25 mouse cellular contexts compared by ENCODE assay signal in genomic region chr12:102929764-102930163, GRCm38 (mm10). TPM values are rescaled to one million over a fixed set of nuclear protein-coding genes. Genes with fewer than 3 reads are reported as not detected.
DNase-seq lines count a peak whose midpoint lies in the region; ATAC-seq and TF ChIP-seq lines count a peak whose summit lies in the region.
"Had no signal": no experiment of that assay in that cellular context is flagged by ENCODE, and none has a peak within 500 bp of the region (broad histone marks: within the 10 kb centered on the region; RNA-seq: fewer than 3 reads in every experiment).

No protein-coding gene starts in this region.

- H3K27me3 ChIP-seq in kidney, adult 2 months (replicated peaks; ENCODE audit: control insufficient read depth, insufficient read depth, low read length): no peaks in the 10 kb centered on the region
- no peaks in the 10 kb centered on the region for H3K27me3 ChIP-seq in kidney, embryonic 14.5 days (ENCODE audit: control insufficient read depth, insufficient read depth, low read length)
- H3K27me3 ChIP-seq in midbrain, embryonic 11.5 days (ENCODE audit: control insufficient read depth, insufficient read depth, low read length): no peaks in the 10 kb centered on the region
- no peaks in the 10 kb centered on the region for H3K27me3 ChIP-seq in midbrain, postnatal 0 days (ENCODE audit: insufficient read depth, low read length)
- H3K27me3 ChIP-seq: embryonic facial prominence, embryonic 12.5 days; forebrain, embryonic 15.5 days; hindbrain, embryonic 12.5 days had no signal

- no peaks in the 10 kb centered on the region for H3K4me1 ChIP-seq in kidney, adult 2 months (ENCODE audit: control insufficient read depth, insufficient read depth, low read length)
- H3K4me1 ChIP-seq in kidney, embryonic 14.5 days (ENCODE audit: control insufficient read depth, insufficient read depth, low read length): no peaks in the 10 kb centered on the region
- no peaks in the 10 kb centered on the region for H3K4me1 ChIP-seq in midbrain, embryonic 11.5 days (ENCODE audit: control insufficient read depth, insufficient read depth, low read length)
- no peaks in the 10 kb centered on the region for H3K4me1 ChIP-seq in midbrain, postnatal 0 days (ENCODE audit: insufficient read depth, low read length)
- H3K4me1 ChIP-seq: embryonic facial prominence, embryonic 12.5 days; forebrain, embryonic 15.5 days; heart, embryonic 10.5 days; hindbrain, embryonic 12.5 days had no signal

- H3K4me2 ChIP-seq in kidney, embryonic 14.5 days (replicated peaks; ENCODE audit: low read depth, low read length): no peak overlapping the region
- no peak overlapping the region for H3K4me2 ChIP-seq in midbrain, embryonic 11.5 days
- no peak overlapping the region for H3K4me2 ChIP-seq in midbrain, postnatal 0 days (ENCODE audit: low read depth, low read length, poor library complexity, severe bottlenecking)
- H3K4me2 ChIP-seq: embryonic facial prominence, embryonic 12.5 days; forebrain, embryonic 15.5 days; hindbrain, embryonic 12.5 days had no signal

- no peak overlapping the region for H3K4me3 ChIP-seq in kidney, adult 2 months (ENCODE audit: insufficient read depth, low read depth, low read length)
- H3K4me3 ChIP-seq in kidney, embryonic 14.5 days (ENCODE audit: low read length): no peak overlapping the region
- no peak overlapping the region for H3K4me3 ChIP-seq in midbrain, embryonic 11.5 days (ENCODE audit: low read depth, low read length)
- H3K4me3 ChIP-seq in midbrain, postnatal 0 days (ENCODE audit: low read depth, low read length): no peak overlapping the region
- H3K4me3 ChIP-seq: embryonic facial prominence, embryonic 12.5 days; forebrain, embryonic 15.5 days; heart, embryonic 10.5 days; hindbrain, embryonic 12.5 days had no signal

- DNase-seq in kidney, adult 2 months: peak; percentile 47
- DNase-seq in midbrain, embryonic 11.5 days (ENCODE audit: low spot score, missing footprints): peak; percentile 23
- DNase-seq in midbrain, postnatal 0 days (ENCODE audit: low spot score): no peak
- DNase-seq in kidney, postnatal 25 days: peak; percentile 34 to 42
- DNase-seq in adrenal gland, postnatal 4 days (ENCODE audit: low spot score in 2 of 2): no peak
- no peak for DNase-seq in natural killer cell, adult 2 months (ENCODE audit: low spot score in 2 of 2)
- DNase-seq: adrenal gland, adult 8-10 months; adrenal gland, postnatal 36 days; cerebellum, adult 11 months; cerebellum, adult 8-10 months; cerebellum, postnatal 14 days; gastrocnemius, postnatal 36 days; heart, adult 11 months; heart, postnatal 10 days; heart, postnatal 4 days had no signal

- TF ChIP-seq POLR2A in kidney, adult 2 months (IDR thresholded peaks at IDR 0.05; ENCODE audit: low read depth, low read length): no peak

- no peak for TF ChIP-seq CTCF in kidney, adult 2 months (conservative IDR thresholded peaks at IDR 0.05; ENCODE audit: insufficient read depth, insufficient read length, low read depth, low read length)
- TF ChIP-seq CTCF in midbrain, postnatal 0 days (IDR thresholded peaks at IDR 0.05): no peak

- no peak overlapping the region for H3K27ac ChIP-seq in kidney, adult 2 months (ENCODE audit: insufficient read depth, low read depth, low read length)
- H3K27ac ChIP-seq in kidney, embryonic 14.5 days (ENCODE audit: low read depth, low read length): no peak overlapping the region
- no peak overlapping the region for H3K27ac ChIP-seq in midbrain, embryonic 11.5 days (ENCODE audit: low read depth, low read length)
- no peak overlapping the region for H3K27ac ChIP-seq in midbrain, postnatal 0 days (ENCODE audit: low read depth, low read length)
- H3K27ac ChIP-seq: embryonic facial prominence, embryonic 12.5 days; forebrain, embryonic 15.5 days; heart, embryonic 10.5 days; hindbrain, embryonic 12.5 days had no signal

- ATAC-seq in kidney, embryonic 14.5 days (ENCODE audit: low FRiP score, low TSS enrichment): no peak
- ATAC-seq in midbrain, embryonic 11.5 days (ENCODE audit: low FRiP score): no peak
- no peak for ATAC-seq in midbrain, postnatal 0 days (ENCODE audit: low FRiP score)
- ATAC-seq: forebrain, embryonic 15.5 days had no signal

- H3K36me3 ChIP-seq in kidney, adult 2 months (ENCODE audit: control insufficient read depth, insufficient read depth, low read length): no peaks in the 10 kb centered on the region
- H3K36me3 ChIP-seq in kidney, embryonic 14.5 days (ENCODE audit: control insufficient read depth, insufficient read depth, low read length): no peaks in the 10 kb centered on the region
- no peaks in the 10 kb centered on the region for H3K36me3 ChIP-seq in midbrain, embryonic 11.5 days (ENCODE audit: control insufficient read depth, insufficient read depth, low read length)
- H3K36me3 ChIP-seq in midbrain, postnatal 0 days (ENCODE audit: insufficient read depth, low read length): no peaks in the 10 kb centered on the region
- H3K36me3 ChIP-seq: embryonic facial prominence, embryonic 12.5 days; forebrain, embryonic 15.5 days; heart, embryonic 10.5 days; hindbrain, embryonic 12.5 days had no signal

- H3K9me3 ChIP-seq in kidney, embryonic 14.5 days (ENCODE audit: control insufficient read depth, low read length): no peaks in the 10 kb centered on the region
- H3K9me3 ChIP-seq in midbrain, embryonic 11.5 days (ENCODE audit: control insufficient read depth, low read length): no peaks in the 10 kb centered on the region
- no peaks in the 10 kb centered on the region for H3K9me3 ChIP-seq in midbrain, postnatal 0 days (ENCODE audit: low read length)
- H3K9me3 ChIP-seq: embryonic facial prominence, embryonic 12.5 days; forebrain, embryonic 15.5 days; heart, embryonic 10.5 days; hindbrain, embryonic 12.5 days had no signal

- 36% methylated on average over 4 of the region's 4 CpGs for WGBS in kidney, adult 2 months
- 65% methylated on average over 4 of the region's 4 CpGs for WGBS in kidney, embryonic 14.5 days
- WGBS in midbrain, embryonic 11.5 days: 86% methylated on average over 4 of the region's 4 CpGs
- WGBS in midbrain, postnatal 0 days: 78% methylated on average over 4 of the region's 4 CpGs

- no peak overlapping the region for H3K9ac ChIP-seq in kidney, embryonic 14.5 days (ENCODE audit: low read depth, low read length)
- H3K9ac ChIP-seq in midbrain, embryonic 11.5 days (ENCODE audit: low read length): no peak overlapping the region
- no peak overlapping the region for H3K9ac ChIP-seq in midbrain, postnatal 0 days (replicated peaks; ENCODE audit: low read length, poor library complexity, severe bottlenecking)
- H3K9ac ChIP-seq: embryonic facial prominence, embryonic 12.5 days; forebrain, embryonic 15.5 days; hindbrain, embryonic 12.5 days had no signal

RNA-seq across cellular contexts. Expression of gene Unc79, which starts 18.9 kb away (rescaled TPM):
- polyA plus RNA-seq in kidney, adult 2 months (2012; rRNA removed): 0.03 and 0.13 TPM in 2 replicates
- 0.14 and 0.16 TPM in 2 replicates for polyA plus RNA-seq in kidney, embryonic 14.5 days (2014; fragmentation: Nextera tagmentation; extraction: Ambion mirVana)
- polyA plus RNA-seq in midbrain, embryonic 11.5 days (2014; fragmentation: Nextera tagmentation; extraction: Ambion mirVana): 2.6 and 2.9 TPM in 2 replicates
- 39.5 and 44.5 TPM in 2 replicates for total RNA-seq in midbrain, postnatal 0 days (2014; rRNA removed)
- 4.5 and 6.7 TPM in 2 replicates for polyA plus RNA-seq in midbrain, postnatal 0 days (2015; fragmentation: Nextera tagmentation; extraction: Ambion mirVana)
- total RNA-seq in adrenal gland, postnatal 4 days (2021): 1 to 10 TPM; 8.2 to 8.7 TPM

RNA-seq across cellular contexts. Expression of gene Cox8c, which starts 30.6 kb away (rescaled TPM):
- not detected in 2 replicates for polyA plus RNA-seq in kidney, adult 2 months (2012; rRNA removed)
- polyA plus RNA-seq in kidney, embryonic 14.5 days (2014; fragmentation: Nextera tagmentation; extraction: Ambion mirVana): not detected in 2 replicates
- polyA plus RNA-seq in midbrain, embryonic 11.5 days (2014; fragmentation: Nextera tagmentation; extraction: Ambion mirVana): not detected in 2 replicates
- total RNA-seq in midbrain, postnatal 0 days (2014; rRNA removed): not detected in 2 replicates
- polyA plus RNA-seq in midbrain, postnatal 0 days (2015; fragmentation: Nextera tagmentation; extraction: Ambion mirVana): not detected in 2 replicates
- not detected for total RNA-seq in adrenal gland, postnatal 4 days (2021)
- total RNA-seq: adrenal gland, adult 8-10 months; adrenal gland, postnatal 36 days; common myeloid progenitor, adult 5-6 weeks; gastrocnemius, adult 8-10 months; gastrocnemius, postnatal 36 days; heart, postnatal 10 days; heart, postnatal 4 days had no signal
- polyA plus RNA-seq: brain, embryonic 14.5 days; embryonic facial prominence, embryonic 12.5 days; forebrain, embryonic 11.5 days; forebrain, embryonic 15.5 days; heart, embryonic 10.5 days; heart, embryonic 14.5 days; hindbrain, embryonic 12.5 days had no signal

RNA-seq across cellular contexts. Expression of gene Btbd7, which starts 51.5 kb away (rescaled TPM):
- 11.9 and 12.2 TPM in 2 replicates for polyA plus RNA-seq in kidney, adult 2 months (2012; rRNA removed)
- 17.7 and 24.0 TPM in 2 replicates for polyA plus RNA-seq in kidney, embryonic 14.5 days (2014; fragmentation: Nextera tagmentation; extraction: Ambion mirVana)
- 18.4 and 18.5 TPM in 2 replicates for polyA plus RNA-seq in midbrain, embryonic 11.5 days (2014; fragmentation: Nextera tagmentation; extraction: Ambion mirVana)
- 32.2 and 33.8 TPM in 2 replicates for total RNA-seq in midbrain, postnatal 0 days (2014; rRNA removed)
- 6.8 and 9.2 TPM in 2 replicates for polyA plus RNA-seq in midbrain, postnatal 0 days (2015; fragmentation: Nextera tagmentation; extraction: Ambion mirVana)
- 10 to 100 TPM; 52.5 to 54.0 TPM for total RNA-seq in adrenal gland, postnatal 4 days (2021)

Comparison
In these comparisons a context has a peak if more than half of its experiments do, and no peak if none do; other contexts are left out.
1. DNase-seq: peak in kidney, adult 2 months (single experiment), midbrain, embryonic 11.5 days (single experiment) and kidney, postnatal 25 days (2 of 2); none in midbrain, postnatal 0 days (single experiment), adrenal gland, postnatal 4 days (0 of 2) and natural killer cell, adult 2 months (0 of 2).